Mouse (Mus musculus) embryonic facial prominence, embryonic 10.5 days (tissue): ENCODE measurements around the gene Nrsn2. TPM values are rescaled to one million over a fixed set of nuclear protein-coding genes. Genes with fewer than 3 reads are reported as not detected.

Source experiments
- DNase-seq: peaks from one replicate; pipeline ENCODE4 v3.0.0-alpha.2; 2017; ENCODE audit warnings: low spot score
- H3K27ac ChIP-seq: fragments of 300-500 bp; sonication (generic); replicated peaks from 2 replicates; pipeline ENCODE4 v1.5.1; 2016; ENCODE audit warnings: mild to moderate bottlenecking
- H3K27me3 ChIP-seq: fragments of 300-500 bp; sonication (generic); replicated peaks from 2 replicates; pipeline ENCODE4 v1.6.1; 2016; ENCODE audit warnings: low read depth, mild to moderate bottlenecking; ENCODE audit not compliant: poor library complexity, severe bottlenecking
- H3K36me3 ChIP-seq: fragments of 300-500 bp; sonication (generic); replicated peaks from 2 replicates; pipeline ENCODE4 v1.6.1; 2016; ENCODE audit warnings: mild to moderate bottlenecking, moderate library complexity
- H3K4me1 ChIP-seq: fragments of 300-500 bp; sonication (generic); 2 replicates; pipeline ENCODE4 v1.6.1; 2016
- H3K4me3 ChIP-seq: fragments of 300-500 bp; sonication (generic); 2 replicates; pipeline ENCODE4 v1.5.1; 2016; ENCODE audit warnings: mild to moderate bottlenecking, moderate library complexity
- H3K9me3 ChIP-seq: fragments of 300-500 bp; sonication (generic); 2 replicates; pipeline ENCODE4 v1.6.1; 2016; ENCODE audit warnings: mild to moderate bottlenecking
- WGBS: fragments of 180-500 bp; shearing (Covaris S2); methylation state at CpG from one replicate; pipeline ENCODE4 v1.1.7; 2016; 5-methylcytosine and 5-hydroxymethylcytosine counted together
- polyA plus RNA-seq: library from polyadenylated mRNA; unstranded; fragments of >200 nt; fragmentation: Nextera tagmentation; extraction: Ambion mirVana; gene quantifications from 2 replicates; pipeline ENCODE4 v1.2.1, GENCODE M21; 2016

Gene Nrsn2
- polyA plus RNA-seq, 1 experiment from 2014 or later = 2.5 TPM

GRCm38 (mm10) chr2:152333345-152334006, 43.0 kb downstream of the Nrsn2 start:
- H3K9me3 ChIP-seq = no peaks in the 10 kb centered on the region
- H3K27ac ChIP-seq = no peak overlapping the region
- peaks cover 15% of the 10 kb centered on the region; the same call in 1 of the 2 replicates for H3K27me3 ChIP-seq
- H3K4me1 ChIP-seq = peaks cover 26% of the 10 kb centered on the region
- peaks cover 23% of the 10 kb centered on the region for H3K36me3 ChIP-seq
- H3K4me3 ChIP-seq = no peak overlapping the region
- 72% methylated on average over 4 of the region's 4 CpGs for WGBS
- DNase-seq = no peak

- Histone ChIP-seq H3K27me3 (peaks cover 15% of the 10 kb centered on the region; the same call in 1 of the 2 replicates), H3K4me1 (peaks cover 29% of the 10 kb centered on the region), H3K9me3 (no peaks in the 10 kb centered on the region), H3K36me3 (peaks cover 35% of the 10 kb centered on the region), H3K27ac (peak within 1 kb of the TSS; percentile 93), H3K4me3 (peak within 1 kb of the TSS; percentile 92)
- peak; percentile 93 for DNase-seq
- WGBS = under 1% methylated on average over 54 of the region's 54 CpGs
Measured at GRCm38 (mm10) chr2:152332101-152332825, 44.2 kb downstream of the Nrsn2 start, which contains the start of gene Rbck1. Rbck1 (minus strand) TSS chr2:152332653.

DNA sequence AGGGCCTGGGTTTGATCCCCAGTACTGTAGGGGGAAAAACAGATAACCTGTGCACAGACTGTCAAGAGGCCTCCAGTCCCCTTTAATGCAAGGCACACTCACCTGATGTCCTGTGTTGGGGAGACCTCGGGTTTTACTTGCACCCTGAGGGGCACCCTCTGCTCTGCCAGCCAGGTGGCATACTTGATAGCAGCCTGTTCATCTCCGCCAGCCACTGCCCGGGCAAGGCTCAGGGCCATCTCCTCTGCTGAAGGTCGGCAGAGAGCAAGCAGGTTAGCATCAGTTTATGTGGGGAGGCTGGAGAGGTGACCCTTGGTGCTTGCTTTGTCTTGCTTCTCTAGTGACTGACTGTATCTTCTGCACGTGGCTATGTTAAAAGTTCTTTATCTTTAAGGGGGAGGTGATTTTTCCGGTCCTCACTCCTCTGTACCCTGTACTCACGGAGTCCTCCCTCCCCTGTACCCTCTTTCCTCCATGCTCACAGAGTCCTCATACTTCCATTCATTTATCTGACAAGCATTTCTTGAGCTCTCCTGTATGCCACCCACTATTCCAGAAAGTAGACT, 45.5 kb downstream of the Nrsn2 start:
- WGBS = 68% methylated on average over 7 of the region's 7 CpGs
- peaks cover 49% of the 10 kb centered on the region for H3K36me3 ChIP-seq
- DNase-seq = no peak
- H3K4me3 ChIP-seq = peak overlapping the region; percentile 92
- 0 out of 2 replicates have a peak overlapping the region, but pooled peaks have one; percentile 40 for H3K27ac ChIP-seq
- H3K9me3 ChIP-seq = no peaks in the 10 kb centered on the region
- H3K4me1 ChIP-seq = peaks cover 29% of the 10 kb centered on the region
- H3K27me3 ChIP-seq = peaks cover 12% of the 10 kb centered on the region; the same call in 1 of the 2 replicates

GRCm38 (mm10) chr2:152327980-152328379, 48.5 kb downstream of the Nrsn2 start:
- Histone ChIP-seq H3K36me3 (peaks cover 78% of the 10 kb centered on the region), H3K4me1 (peaks cover 25% of the 10 kb centered on the region), H3K27me3 (no peaks in the 10 kb centered on the region), H3K4me3 (no peak overlapping the region), H3K27ac (no peak overlapping the region), H3K9me3 (no peaks in the 10 kb centered on the region)
- no peak for DNase-seq
- 73% methylated on average over 5 of the region's 5 CpGs for WGBS

DNA sequence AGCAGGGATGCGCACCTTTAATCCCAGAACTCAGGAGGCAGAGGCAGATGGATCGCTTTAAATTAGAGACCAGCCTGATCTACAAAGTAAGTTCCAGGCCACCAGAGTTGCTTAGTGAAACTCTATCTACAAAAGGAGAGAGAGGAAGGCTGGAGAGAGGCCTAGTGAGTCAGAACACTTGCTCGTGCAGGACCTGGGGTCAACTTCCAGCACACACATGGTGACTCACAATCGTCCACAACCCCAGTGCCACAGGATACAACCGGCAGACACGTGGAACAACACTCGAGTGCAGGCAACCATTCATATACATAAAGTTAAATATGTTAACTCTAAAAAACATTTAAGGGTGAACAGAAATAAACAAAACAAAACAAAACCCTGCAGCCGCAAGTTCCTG, 49.8 kb downstream of the Nrsn2 start:
- Histone ChIP-seq H3K4me3 (no peak overlapping the region), H3K4me1 (peaks cover 18% of the 10 kb centered on the region), H3K36me3 (peaks cover 92% of the 10 kb centered on the region), H3K27ac (no peak overlapping the region), H3K27me3 (no peaks in the 10 kb centered on the region), H3K9me3 (no peaks in the 10 kb centered on the region)
- no peak for DNase-seq
- WGBS = 89% methylated on average over 8 of the region's 8 CpGs

DNA sequence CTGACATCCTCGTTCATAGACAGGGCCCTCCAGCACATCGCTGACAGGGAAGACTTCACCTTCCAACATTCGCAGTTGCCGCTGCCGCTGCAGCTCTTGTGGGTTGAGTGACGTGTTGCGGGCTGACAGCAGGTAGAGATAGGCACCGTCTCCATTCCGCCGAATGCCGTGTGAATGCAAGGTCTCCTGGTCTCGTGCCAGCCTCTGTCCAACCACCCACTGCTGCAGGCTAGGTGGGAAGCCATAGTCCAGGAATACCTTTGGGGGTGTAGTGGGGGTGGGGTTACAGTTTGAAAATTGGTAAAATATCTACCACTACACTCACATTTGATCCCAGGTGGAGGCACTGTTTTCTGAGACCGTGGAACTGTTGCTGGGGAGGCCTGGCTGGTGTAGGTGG, 50.3 kb downstream of the Nrsn2 start:
- Histone ChIP-seq H3K27ac (no peak overlapping the region), H3K4me3 (no peak overlapping the region), H3K36me3 (peaks cover 97% of the 10 kb centered on the region), H3K27me3 (no peaks in the 10 kb centered on the region), H3K4me1 (peaks cover 13% of the 10 kb centered on the region), H3K9me3 (no peaks in the 10 kb centered on the region)
- no peak for DNase-seq
- WGBS = 93% methylated on average over 13 of the region's 13 CpGs

GRCm38 (mm10) chr2:152324842-152325241, 51.6 kb downstream of the Nrsn2 start:
- Histone ChIP-seq H3K36me3 (peaks cover 100% of the 10 kb centered on the region), H3K27ac (no peak overlapping the region), H3K9me3 (no peaks in the 10 kb centered on the region), H3K4me1 (0 out of 2 replicates have a peak, but pooled peaks cover 3% of the 10 kb centered on the region), H3K27me3 (no peaks in the 10 kb centered on the region), H3K4me3 (no peak overlapping the region)
- WGBS = 86% methylated on average over 3 of the region's 3 CpGs
- no peak for DNase-seq

- H3K27me3 ChIP-seq = no peaks in the 10 kb centered on the region
- no peaks in the 10 kb centered on the region for H3K9me3 ChIP-seq
- H3K4me1 ChIP-seq = 0 out of 2 replicates have a peak, but pooled peaks cover 3% of the 10 kb centered on the region
- H3K4me3 ChIP-seq = no peak overlapping the region
- peaks cover 100% of the 10 kb centered on the region for H3K36me3 ChIP-seq
- 93% methylated on average over 14 of the region's 14 CpGs for WGBS
- H3K27ac ChIP-seq = no peak overlapping the region
- no peak for DNase-seq
Measured at GRCm38 (mm10) chr2:152323971-152324370, 52.5 kb downstream of the Nrsn2 start.

DNA sequence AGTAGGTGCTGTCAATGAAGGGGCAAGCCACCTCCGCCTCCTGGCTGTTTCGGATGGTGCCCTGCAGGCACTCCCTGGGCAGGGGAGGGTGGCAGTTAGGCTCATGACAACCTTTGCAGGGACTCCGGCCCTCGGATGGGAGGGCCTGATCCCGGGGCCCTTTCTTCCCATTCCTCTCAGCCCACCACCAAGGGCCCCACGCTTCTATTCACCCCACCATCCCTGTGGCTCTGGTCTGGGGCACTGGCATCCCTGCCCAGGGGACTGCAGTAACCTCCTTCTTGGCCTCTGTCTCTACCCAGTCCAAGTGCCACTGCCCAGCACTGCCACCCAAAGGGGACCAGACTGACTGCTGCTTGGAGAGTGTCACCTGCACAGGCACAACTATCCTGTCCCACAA, 54.2 kb downstream of the Nrsn2 start:
- H3K36me3 ChIP-seq = peaks cover 100% of the 10 kb centered on the region

DNA sequence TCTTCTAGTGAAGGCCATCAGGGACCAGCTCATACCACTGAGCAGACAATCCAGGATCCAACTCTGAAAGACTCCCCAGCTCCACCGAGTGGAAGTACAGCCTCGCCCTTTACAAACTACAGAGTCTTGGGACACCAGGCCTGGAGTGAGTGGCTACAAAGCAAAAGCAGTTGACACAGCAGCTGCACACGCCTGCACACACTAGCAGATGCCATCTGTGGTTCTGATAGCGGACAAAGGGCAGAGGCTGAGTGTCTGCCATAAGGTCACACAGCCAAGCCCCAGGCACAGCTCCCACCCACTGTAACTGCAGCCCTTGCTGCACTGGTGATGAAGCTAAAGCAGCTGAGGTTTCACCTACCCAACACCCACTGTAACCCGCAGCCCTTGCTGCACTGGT, 54.9 kb downstream of the Nrsn2 start:
- no peak for DNase-seq
- 91% methylated on average over 5 of the region's 5 CpGs for WGBS

More for the DNA sequence above, 54.2 kb downstream of the Nrsn2 start:
- no peak overlapping the region for H3K27ac ChIP-seq
- no peaks in the 10 kb centered on the region for H3K4me1 ChIP-seq
- WGBS = 92% methylated on average over 6 of the region's 6 CpGs
- no peak overlapping the region for H3K4me3 ChIP-seq
- H3K9me3 ChIP-seq = no peaks in the 10 kb centered on the region
- DNase-seq = no peak
- no peaks in the 10 kb centered on the region for H3K27me3 ChIP-seq

More for the DNA sequence above, 54.9 kb downstream of the Nrsn2 start:
- Histone ChIP-seq H3K4me1 (no peaks in the 10 kb centered on the region), H3K27ac (no peak overlapping the region), H3K36me3 (peaks cover 100% of the 10 kb centered on the region), H3K27me3 (no peaks in the 10 kb centered on the region), H3K4me3 (no peak overlapping the region), H3K9me3 (no peaks in the 10 kb centered on the region)
